Mouse (Mus musculus): ENCODE measurements around the gene Gm10277. TPM values are rescaled to one million over a fixed set of nuclear protein-coding genes. Genes with fewer than 3 reads are reported as not detected.

The Gm10277 gene
- polyA plus RNA-seq, 1 experiment from 2014 or later: 1.5 TPM

- no peaks in the 10 kb centered on the region for H3K9me3 ChIP-seq
- H3K36me3 ChIP-seq: peaks cover 30% of the 10 kb centered on the region
- H3K4me3 ChIP-seq: no peak overlapping the region
- no peak for ATAC-seq (ENCODE audit: borderline replicate concordance, extremely low read depth, low FRiP score, low TSS enrichment)
- H3K9ac ChIP-seq: no peak overlapping the region
- peaks cover 6% of the 10 kb centered on the region for H3K4me1 ChIP-seq
- no peak overlapping the region for H3K27ac ChIP-seq
- no peaks in the 10 kb centered on the region for H3K27me3 ChIP-seq
- no peak overlapping the region for H3K4me2 ChIP-seq
- WGBS: 25% methylated on average over 8 of the region's 8 CpGs
Measured at GRCm38 (mm10) chr11:77821648-77822047, 34.1 kb upstream of the Gm10277 start.

GRCm38 (mm10) chr11:77816003-77816402 lies 28.5 kb upstream of the Gm10277 start:
- H3K36me3 ChIP-seq: peaks cover 12% of the 10 kb centered on the region
- 29% methylated on average over 3 of the region's 3 CpGs for WGBS
- no peak for ATAC-seq (ENCODE audit: borderline replicate concordance, extremely low read depth, low FRiP score, low TSS enrichment)

GRCm38 (mm10) chr11:77813969-77814368 lies 26.4 kb upstream of the Gm10277 start:
- no peak overlapping the region for H3K4me2 ChIP-seq
- WGBS: 72% methylated on average over 2 of the region's 2 CpGs
- H3K36me3 ChIP-seq: peaks cover 10% of the 10 kb centered on the region
- no peak overlapping the region for H3K9ac ChIP-seq
- no peak overlapping the region for H3K4me3 ChIP-seq
- H3K27ac ChIP-seq: no peak overlapping the region
- H3K27me3 ChIP-seq: no peaks in the 10 kb centered on the region
- no peaks in the 10 kb centered on the region for H3K9me3 ChIP-seq
- ATAC-seq (ENCODE audit: borderline replicate concordance, extremely low read depth, low FRiP score, low TSS enrichment): no peak
- H3K4me1 ChIP-seq: no peaks in the 10 kb centered on the region

More at GRCm38 (mm10) chr11:77816003-77816402, 28.5 kb upstream of the Gm10277 start:
- Histone ChIP-seq H3K4me2 (no peak overlapping the region), H3K4me3 (no peak overlapping the region), H3K9ac (no peak overlapping the region), H3K27me3 (no peaks in the 10 kb centered on the region), H3K9me3 (no peaks in the 10 kb centered on the region), H3K27ac (no peak overlapping the region), H3K4me1 (no peaks in the 10 kb centered on the region)

- no peak overlapping the region for H3K9ac ChIP-seq
- 74% methylated on average over 6 of the region's 6 CpGs for WGBS
Measured at GRCm38 (mm10) chr11:77810018-77810417, 22.5 kb upstream of the Gm10277 start.

GRCm38 (mm10) chr11:77809215-77809614 lies 21.7 kb upstream of the Gm10277 start:
- H3K4me2 ChIP-seq: no peak overlapping the region
- no peaks in the 10 kb centered on the region for H3K9me3 ChIP-seq
- 74% methylated on average over 4 of the region's 4 CpGs for WGBS
- no peak overlapping the region for H3K27ac ChIP-seq
- no peaks in the 10 kb centered on the region for H3K27me3 ChIP-seq
- no peak for ATAC-seq (ENCODE audit: borderline replicate concordance, extremely low read depth, low FRiP score, low TSS enrichment)
- H3K4me1 ChIP-seq: no peaks in the 10 kb centered on the region
- H3K9ac ChIP-seq: no peak overlapping the region
- H3K4me3 ChIP-seq: no peak overlapping the region
- H3K36me3 ChIP-seq: peaks cover 5% of the 10 kb centered on the region; the same call in 1 of the 2 replicates

More at GRCm38 (mm10) chr11:77810018-77810417, 22.5 kb upstream of the Gm10277 start:
- peaks cover 5% of the 10 kb centered on the region; the same call in 1 of the 2 replicates for H3K36me3 ChIP-seq
- ATAC-seq (ENCODE audit: borderline replicate concordance, extremely low read depth, low FRiP score, low TSS enrichment): no peak
- no peaks in the 10 kb centered on the region for H3K9me3 ChIP-seq
- H3K27me3 ChIP-seq: no peaks in the 10 kb centered on the region
- no peaks in the 10 kb centered on the region for H3K4me1 ChIP-seq
- no peak overlapping the region for H3K27ac ChIP-seq
- H3K4me2 ChIP-seq: no peak overlapping the region
- no peak overlapping the region for H3K4me3 ChIP-seq

- Histone ChIP-seq H3K27ac (no peak overlapping the region), H3K4me2 (no peak overlapping the region), H3K4me3 (no peak overlapping the region), H3K4me1 (no peaks in the 10 kb centered on the region), H3K36me3 (peaks cover 5% of the 10 kb centered on the region; the same call in 1 of the 2 replicates), H3K9ac (no peak overlapping the region), H3K9me3 (no peaks in the 10 kb centered on the region), H3K27me3 (no peaks in the 10 kb centered on the region)
- WGBS: 55% methylated on average over 5 of the region's 5 CpGs
- ATAC-seq (ENCODE audit: borderline replicate concordance, extremely low read depth, low FRiP score, low TSS enrichment): no peak
Measured at GRCm38 (mm10) chr11:77808051-77808465, 20.5 kb upstream of the Gm10277 start.

- Histone ChIP-seq H3K27me3 (no peaks in the 10 kb centered on the region), H3K9ac (no peak overlapping the region), H3K4me3 (no peak overlapping the region), H3K27ac (no peak overlapping the region), H3K36me3 (no peaks in the 10 kb centered on the region), H3K4me1 (peaks cover 12% of the 10 kb centered on the region), H3K9me3 (no peaks in the 10 kb centered on the region), H3K4me2 (no peak overlapping the region)
- no peak for ATAC-seq (ENCODE audit: borderline replicate concordance, extremely low read depth, low FRiP score, low TSS enrichment)
- 86% methylated on average over 6 of the region's 6 CpGs for WGBS
Measured at GRCm38 (mm10) chr11:77806855-77807254, 19.3 kb upstream of the Gm10277 start.

GRCm38 (mm10) chr11:77806218-77806617 lies 18.7 kb upstream of the Gm10277 start:
- H3K4me1 ChIP-seq: peaks cover 18% of the 10 kb centered on the region
- H3K36me3 ChIP-seq: no peaks in the 10 kb centered on the region
- H3K4me2 ChIP-seq: no peak overlapping the region
- H3K4me3 ChIP-seq: no peak overlapping the region
- H3K27ac ChIP-seq: no peak overlapping the region
- no peaks in the 10 kb centered on the region for H3K9me3 ChIP-seq
- no peak overlapping the region for H3K9ac ChIP-seq
- H3K27me3 ChIP-seq: no peaks in the 10 kb centered on the region
- WGBS: 26% methylated on average over 2 of the region's 2 CpGs
- ATAC-seq (ENCODE audit: borderline replicate concordance, extremely low read depth, low FRiP score, low TSS enrichment): no peak

- WGBS: 61% methylated on average over 9 of the region's 9 CpGs
- H3K4me3 ChIP-seq: no peak overlapping the region
- peak overlapping the region; percentile 18; the same call in 1 of the 2 replicates for H3K4me2 ChIP-seq
- H3K9me3 ChIP-seq: no peaks in the 10 kb centered on the region
- H3K27me3 ChIP-seq: no peaks in the 10 kb centered on the region
- H3K27ac ChIP-seq: 0 out of 2 replicates have a peak overlapping the region, but pooled peaks have one; percentile 33
- H3K36me3 ChIP-seq: no peaks in the 10 kb centered on the region
- H3K4me1 ChIP-seq: peaks cover 30% of the 10 kb centered on the region
- no peak for ATAC-seq (ENCODE audit: borderline replicate concordance, extremely low read depth, low FRiP score, low TSS enrichment)
- H3K9ac ChIP-seq: no peak overlapping the region
Measured at GRCm38 (mm10) chr11:77802341-77802865, 14.9 kb upstream of the Gm10277 start.

- H3K4me3 ChIP-seq: peak overlapping the region; percentile 16; the same call in 1 of the 2 replicates
- WGBS: 8% methylated on average over 15 of the region's 15 CpGs
- peak; percentile 88 for ATAC-seq (ENCODE audit: borderline replicate concordance, extremely low read depth, low FRiP score, low TSS enrichment)
- H3K36me3 ChIP-seq: no peaks in the 10 kb centered on the region
- H3K27me3 ChIP-seq: no peaks in the 10 kb centered on the region
- peaks cover 30% of the 10 kb centered on the region for H3K4me1 ChIP-seq
- H3K9me3 ChIP-seq: no peaks in the 10 kb centered on the region
- H3K9ac ChIP-seq: peak overlapping the region; percentile 22
- peak overlapping the region; percentile 38 for H3K27ac ChIP-seq
- peak overlapping the region; percentile 50 for H3K4me2 ChIP-seq
Measured at GRCm38 (mm10) chr11:77800869-77801701, 13.5 kb upstream of the Gm10277 start.

GRCm38 (mm10) chr11:77800491-77800868 lies 12.9 kb upstream of the Gm10277 start:
- H3K27ac ChIP-seq: peak overlapping the region; percentile 38; the same call in 1 of the 2 replicates
- 43% methylated on average over 9 of the region's 9 CpGs for WGBS
- peaks cover 30% of the 10 kb centered on the region for H3K4me1 ChIP-seq
- no peaks in the 10 kb centered on the region for H3K9me3 ChIP-seq
- H3K4me3 ChIP-seq: peak overlapping the region; percentile 16; the same call in 1 of the 2 replicates
- no peaks in the 10 kb centered on the region for H3K27me3 ChIP-seq
- no peak for ATAC-seq (ENCODE audit: borderline replicate concordance, extremely low read depth, low FRiP score, low TSS enrichment)
- no peak overlapping the region for H3K9ac ChIP-seq
- H3K4me2 ChIP-seq: peak overlapping the region; percentile 50
- H3K36me3 ChIP-seq: no peaks in the 10 kb centered on the region

- H3K36me3 ChIP-seq: no peaks in the 10 kb centered on the region
- H3K9me3 ChIP-seq: no peaks in the 10 kb centered on the region
- H3K4me1 ChIP-seq: peaks cover 37% of the 10 kb centered on the region
- H3K9ac ChIP-seq: no peak overlapping the region
- no peak overlapping the region for H3K4me3 ChIP-seq
- no peaks in the 10 kb centered on the region for H3K27me3 ChIP-seq
- no peak overlapping the region for H3K4me2 ChIP-seq
- ATAC-seq (ENCODE audit: borderline replicate concordance, extremely low read depth, low FRiP score, low TSS enrichment): no peak
- H3K27ac ChIP-seq: no peak overlapping the region
- 68% methylated on average over 5 of the region's 5 CpGs for WGBS
Measured at GRCm38 (mm10) chr11:77795216-77795615, 7.7 kb upstream of the Gm10277 start.

All from lung, embryonic 15.5 days (tissue).